Mouse (Mus musculus): ENCODE measurements around the gene Tuba3a.

The Tuba3a gene

GRCm38 (mm10) chr6:125285890-125286289 is at the start of gene Tuba3a:
Gene Tuba3a, minus strand, starts transcription at chr6:125286042.
- no peak for DNase-seq (ENCODE audit: low spot score in 2 of 2)

GRCm38 (mm10) chr6:125334356-125334755 is 48.5 kb upstream of the Tuba3a start:
- no peak for DNase-seq (ENCODE audit: low spot score in 2 of 2)

GRCm38 (mm10) chr6:125333112-125333899 is 47.5 kb upstream of the Tuba3a start:
- DNase-seq (ENCODE audit: low spot score in 2 of 2), result no peak

- DNase-seq (ENCODE audit: low spot score in 2 of 2), result peak in 1 of 2 experiments; percentile 18
Measured at GRCm38 (mm10) chr6:125330626-125331326, 44.9 kb upstream of the Tuba3a start.

- DNase-seq (ENCODE audit: low spot score in 2 of 2), result peak; percentile 36 to 48
Measured at GRCm38 (mm10) chr6:125328243-125328642, 42.4 kb upstream of the Tuba3a start.

- no peak for DNase-seq (ENCODE audit: low spot score in 2 of 2)
Measured at GRCm38 (mm10) chr6:125325337-125325736, 39.5 kb upstream of the Tuba3a start.

GRCm38 (mm10) chr6:125323547-125323946 is 37.7 kb upstream of the Tuba3a start:
- no peak for DNase-seq (ENCODE audit: low spot score in 2 of 2)

- DNase-seq (ENCODE audit: low spot score in 2 of 2), result no peak
Measured at GRCm38 (mm10) chr6:125322794-125323193, 37.0 kb upstream of the Tuba3a start.

- DNase-seq (ENCODE audit: low spot score in 2 of 2), result no peak
Measured at GRCm38 (mm10) chr6:125321114-125321855, 35.4 kb upstream of the Tuba3a start.

GRCm38 (mm10) chr6:125320323-125320722 is 34.5 kb upstream of the Tuba3a start, which contains the start of gene Scnn1a:
Gene Scnn1a, plus strand, starts transcription at chr6:125320659.
- DNase-seq (ENCODE audit: low spot score in 2 of 2), result no peak

- no peak for DNase-seq (ENCODE audit: low spot score in 2 of 2)
Measured at GRCm38 (mm10) chr6:125319919-125320296, 34.1 kb upstream of the Tuba3a start.

GRCm38 (mm10) chr6:125318981-125319918 is 33.4 kb upstream of the Tuba3a start:
- no peak for DNase-seq (ENCODE audit: low spot score in 2 of 2)

GRCm38 (mm10) chr6:125317077-125317476 is 31.2 kb upstream of the Tuba3a start:
- no peak for DNase-seq (ENCODE audit: low spot score in 2 of 2)

- DNase-seq (ENCODE audit: low spot score in 2 of 2), result no peak
Measured at GRCm38 (mm10) chr6:125314746-125315145, 28.9 kb upstream of the Tuba3a start.

- no peak for DNase-seq (ENCODE audit: low spot score in 2 of 2)
Measured at GRCm38 (mm10) chr6:125314231-125314563, 28.4 kb upstream of the Tuba3a start.

- peak in 1 of 2 experiments; percentile 24 for DNase-seq (ENCODE audit: low spot score in 2 of 2)
Measured at GRCm38 (mm10) chr6:125313546-125314230, 27.8 kb upstream of the Tuba3a start, which contains the start of gene Ltbr. Gene Ltbr, minus strand, starts transcription at chr6:125313885.

- DNase-seq (ENCODE audit: low spot score in 2 of 2), result no peak
Measured at GRCm38 (mm10) chr6:125312581-125313355, 26.9 kb upstream of the Tuba3a start.

GRCm38 (mm10) chr6:125312171-125312570 is 26.3 kb upstream of the Tuba3a start:
- DNase-seq (ENCODE audit: low spot score in 2 of 2), result no peak

GRCm38 (mm10) chr6:125309406-125309805 is 23.6 kb upstream of the Tuba3a start:
- DNase-seq (ENCODE audit: low spot score in 2 of 2), result no peak

GRCm38 (mm10) chr6:125308921-125309320 is 23.1 kb upstream of the Tuba3a start:
- DNase-seq (ENCODE audit: low spot score in 2 of 2), result no peak
